ENCODE assay signal across 10 mouse cellular contexts in the genomic region with DNA sequence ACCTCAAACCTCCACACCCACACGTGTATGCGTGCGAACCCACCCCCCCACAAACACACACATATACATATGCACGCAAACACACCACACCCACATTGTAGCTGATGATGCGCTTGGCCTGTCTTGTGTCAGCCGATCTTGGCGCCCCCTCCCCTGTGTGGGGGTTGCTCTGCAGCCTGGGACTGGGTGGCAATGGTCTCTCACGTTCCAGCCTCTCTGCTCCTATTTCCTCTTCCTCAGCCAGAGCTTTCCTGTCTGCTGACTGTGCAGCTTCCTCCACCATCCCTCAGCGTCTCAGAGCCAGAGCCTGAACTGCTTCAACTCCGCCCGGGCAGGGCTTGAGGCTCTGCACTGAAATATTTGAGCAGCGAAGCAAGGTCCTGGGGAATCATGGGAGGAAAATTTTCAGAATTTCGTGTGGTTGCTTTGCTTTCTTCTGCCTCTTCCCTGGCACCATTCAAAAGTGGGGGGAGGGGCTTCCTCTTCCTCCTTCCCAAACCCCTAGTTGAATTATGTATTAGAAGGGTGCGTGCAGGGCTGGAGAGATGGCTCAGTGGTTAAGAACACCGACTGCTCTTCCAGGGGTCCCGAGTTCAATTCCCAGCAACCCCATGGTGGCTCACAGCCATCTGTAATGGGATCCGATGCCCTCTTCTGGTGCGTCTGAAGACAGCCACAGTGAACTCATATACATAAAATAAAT. TPM values are rescaled to one million over a fixed set of nuclear protein-coding genes. Genes with fewer than 3 reads are reported as not detected.
DNase-seq lines count a peak whose midpoint lies in the region; ATAC-seq lines count a peak whose summit lies in the region.
"Had no signal": no experiment of that assay in that cellular context is flagged by ENCODE, and none has a peak within 500 bp of the region (broad histone marks: within the 10 kb centered on the region; RNA-seq: fewer than 3 reads in every experiment).

No protein-coding gene starts in this region.

- 69% methylated on average over 18 of the region's 18 CpGs for WGBS in kidney, embryonic 15.5 days
- WGBS in hindbrain, embryonic 12.5 days = 81% methylated on average over 18 of the region's 18 CpGs

- peak; percentile 20 for DNase-seq in kidney, adult 9 months
- no peak for DNase-seq in kidney, adult 8-10 months
- no peak for DNase-seq in ovary, postnatal 10 days (ENCODE audit: low spot score)
- DNase-seq: cerebellum, postnatal 10 days had no signal

- no peaks in the 10 kb centered on the region for H3K9me3 ChIP-seq in kidney, embryonic 15.5 days (replicated peaks)
- no peaks in the 10 kb centered on the region for H3K9me3 ChIP-seq in hindbrain, embryonic 12.5 days (replicated peaks)
- H3K9me3 ChIP-seq: midbrain, embryonic 15.5 days had no signal

- no peaks in the 10 kb centered on the region for H3K36me3 ChIP-seq in kidney, embryonic 15.5 days
- H3K36me3 ChIP-seq in hindbrain, embryonic 12.5 days = no peaks in the 10 kb centered on the region
- H3K36me3 ChIP-seq: midbrain, embryonic 15.5 days had no signal

- peak; percentile 55; the same call in 1 of the 2 replicates for ATAC-seq in kidney, embryonic 15.5 days (replicated peaks; ENCODE audit: low FRiP score)
- ATAC-seq in megakaryocyte, adult 5-6 weeks (ENCODE audit: poor library complexity, severe bottlenecking) = peak; percentile 79
- no peak for ATAC-seq in hindbrain, embryonic 12.5 days (ENCODE audit: low FRiP score)
- ATAC-seq in erythroblast, adult 5-6 weeks (replicated peaks; ENCODE audit: low FRiP score, poor library complexity, severe bottlenecking) = no peak
- ATAC-seq: midbrain, embryonic 15.5 days had no signal

- no peaks in the 10 kb centered on the region for H3K27me3 ChIP-seq in kidney, embryonic 15.5 days
- no peaks in the 10 kb centered on the region for H3K27me3 ChIP-seq in hindbrain, embryonic 12.5 days
- H3K27me3 ChIP-seq: midbrain, embryonic 15.5 days had no signal

- H3K4me3 ChIP-seq in brown adipose tissue, adult 24 weeks (ENCODE audit: insufficient read depth, low read depth, low read length) = peak overlapping the region; percentile 39; the same call in 1 of the 2 replicates
- H3K4me3 ChIP-seq in kidney, embryonic 15.5 days (replicated peaks) = no peak overlapping the region
- H3K4me3 ChIP-seq in hindbrain, embryonic 12.5 days = no peak overlapping the region
- H3K4me3 ChIP-seq: midbrain, embryonic 15.5 days had no signal

- H3K27ac ChIP-seq in brown adipose tissue, adult 24 weeks (replicated peaks; ENCODE audit: low read depth, low read length) = 0 out of 2 replicates have a peak overlapping the region, but pooled peaks have one; percentile 15
- H3K27ac ChIP-seq in kidney, embryonic 15.5 days = peak overlapping the region; percentile 37
- no peak overlapping the region for H3K27ac ChIP-seq in hindbrain, embryonic 12.5 days
- H3K27ac ChIP-seq: midbrain, embryonic 15.5 days had no signal

- no peaks in the 10 kb centered on the region for H3K4me1 ChIP-seq in brown adipose tissue, adult 24 weeks (ENCODE audit: control insufficient read depth, insufficient read depth, insufficient read length, low read length)
- H3K4me1 ChIP-seq in kidney, embryonic 15.5 days = peaks cover 8% of the 10 kb centered on the region
- no peaks in the 10 kb centered on the region for H3K4me1 ChIP-seq in hindbrain, embryonic 12.5 days
- H3K4me1 ChIP-seq: midbrain, embryonic 15.5 days had no signal

- H3K9ac ChIP-seq in kidney, embryonic 15.5 days = no peak overlapping the region
- H3K9ac ChIP-seq in hindbrain, embryonic 12.5 days = no peak overlapping the region
- H3K9ac ChIP-seq: midbrain, embryonic 15.5 days had no signal

- peak overlapping the region; percentile 14 for H3K4me2 ChIP-seq in kidney, embryonic 15.5 days
- no peak overlapping the region for H3K4me2 ChIP-seq in hindbrain, embryonic 12.5 days (replicated peaks)
- H3K4me2 ChIP-seq: midbrain, embryonic 15.5 days had no signal

RNA-seq across cellular contexts. Expression of a gene that starts 28.1 kb away (rescaled TPM):
- 55.8 and 75.9 TPM in 2 replicates for polyA plus RNA-seq in brown adipose tissue, adult 24 weeks (2012; ENCODE audit: insufficient read depth, insufficient read length, missing spikeins)
- polyA plus RNA-seq in kidney, embryonic 15.5 days (2015; fragmentation: Nextera tagmentation; extraction: Ambion mirVana) = 196 and 197 TPM in 2 replicates
- 24.8 and 31.2 TPM in 2 replicates for total RNA-seq in megakaryocyte, adult 5-6 weeks (2015)
- 15.5 and 23.6 TPM in 2 replicates for total RNA-seq in megakaryocyte, adult 5-6 weeks (2017)
- polyA plus RNA-seq in hindbrain, embryonic 12.5 days (2016; fragmentation: Nextera tagmentation; extraction: Ambion mirVana) = 242 and 254 TPM in 2 replicates
- total RNA-seq in erythroblast, adult 5-6 weeks (2015; ENCODE audit: low replicate concordance) = 9.0 and 28.4 TPM in 2 replicates
- total RNA-seq in erythroblast, adult 5-6 weeks (2017; ENCODE audit: low replicate concordance) = 10.7 and 11.2 TPM in 2 replicates

Comparison
In these comparisons a context has a peak if more than half of its experiments do, and no peak if none do; other contexts are left out.
1. ATAC-seq: peak in kidney, embryonic 15.5 days (single experiment) and megakaryocyte, adult 5-6 weeks (single experiment); none in hindbrain, embryonic 12.5 days (single experiment) and erythroblast, adult 5-6 weeks (single experiment).